Mouse (Mus musculus): ENCODE data around the gene Muc20. TPM values are rescaled to one million over a fixed set of nuclear protein-coding genes. Genes with fewer than 3 reads are reported as not detected.

Gene Muc20
- total RNA-seq (2021) (under 1 TPM; 0.30 to 0.47 TPM), polyA plus RNA-seq (2012; rRNA removed) (0.94 TPM in 1 of 2 replicates, not detected in the other)
- long read RNA-seq, partial matches to known transcripts: 1 of 1 reads
- long read RNA-seq, other reads (novel, unspliced or antisense): 0 of 1 reads

- 71% methylated on average over 3 of the region's 3 CpGs for WGBS
- H3K9ac ChIP-seq (ENCODE audit: low read depth, low read length): no peak within 1 kb of the TSS
- TF ChIP-seq EP300 (IDR thresholded peaks at IDR 0.05; ENCODE audit: insufficient read depth, low read depth, low read length): no peak
Observed at GRCm38 (mm10) chr16:32797426-32797689, at the start of gene Muc20. Muc20 (minus strand) TSS chr16:32797435.

GRCm38 (mm10) chr16:32831501-32831900, 34.3 kb upstream of the Muc20 start:
- no peaks in the 10 kb centered on the region for H3K4me1 ChIP-seq (ENCODE audit: control insufficient read depth, insufficient read depth, low read length)
- intact Hi-C loops (cut with DNase I): no loop called here
- TF ChIP-seq POLR2A (IDR thresholded peaks at IDR 0.05; ENCODE audit: insufficient read depth, low read depth, low read length): no peak
- TF ChIP-seq CTCF (IDR thresholded peaks at IDR 0.05): no peak
- TF ChIP-seq EP300 (IDR thresholded peaks at IDR 0.05; ENCODE audit: insufficient read depth, low read depth, low read length): no peak
- no peak overlapping the region for H3K4me3 ChIP-seq
- H3K27me3 ChIP-seq (ENCODE audit: control insufficient read depth, insufficient read depth, low read length): no peaks in the 10 kb centered on the region
- no peaks in the 10 kb centered on the region for H3K79me2 ChIP-seq (replicated peaks; ENCODE audit: control insufficient read depth, insufficient read depth, low read length)
- WGBS: 85% methylated on average over 4 of the region's 4 CpGs
- no peak overlapping the region for H3K9ac ChIP-seq (ENCODE audit: low read depth, low read length)
- no peaks in the 10 kb centered on the region for H3K36me3 ChIP-seq (ENCODE audit: control insufficient read depth, insufficient read depth, low read length)
- H3K27ac ChIP-seq: no peak overlapping the region
- DNase-seq: no peak

More at GRCm38 (mm10) chr16:32797426-32797689, at the start of gene Muc20:
- Histone ChIP-seq H3K27ac (no peak within 1 kb of the TSS), H3K4me3 (no peak within 1 kb of the TSS), H3K27me3 (ENCODE audit: control insufficient read depth, insufficient read depth, low read length) (no peaks in the 10 kb centered on the region), H3K36me3 (ENCODE audit: control insufficient read depth, insufficient read depth, low read length) (no peaks in the 10 kb centered on the region), H3K79me2 (replicated peaks; ENCODE audit: control insufficient read depth, insufficient read depth, low read length) (no peaks in the 10 kb centered on the region), H3K4me1 (ENCODE audit: control insufficient read depth, insufficient read depth, low read length) (no peaks in the 10 kb centered on the region)
- DNase-seq: no peak
- intact Hi-C loops (cut with DNase I): no loop called here

- Histone ChIP-seq H3K4me3 (no peak overlapping the region), H3K4me1 (ENCODE audit: control insufficient read depth, insufficient read depth, low read length) (no peaks in the 10 kb centered on the region), H3K36me3 (ENCODE audit: control insufficient read depth, insufficient read depth, low read length) (no peaks in the 10 kb centered on the region), H3K9ac (ENCODE audit: low read depth, low read length) (no peak overlapping the region), H3K27ac (no peak overlapping the region), H3K79me2 (replicated peaks; ENCODE audit: control insufficient read depth, insufficient read depth, low read length) (no peaks in the 10 kb centered on the region), H3K27me3 (ENCODE audit: control insufficient read depth, insufficient read depth, low read length) (no peaks in the 10 kb centered on the region)
- 77% methylated on average over 11 of the region's 11 CpGs for WGBS
- no peak for DNase-seq
- TF ChIP-seq POLR2A (IDR thresholded peaks at IDR 0.05; ENCODE audit: insufficient read depth, low read depth, low read length): no peak
- intact Hi-C loops (cut with DNase I): no loop called here
Observed at GRCm38 (mm10) chr16:32829104-32829503, 31.9 kb upstream of the Muc20 start.

- TF ChIP-seq CTCF (IDR thresholded peaks at IDR 0.05) (peak; percentile 54), POLR2A (IDR thresholded peaks at IDR 0.05; ENCODE audit: insufficient read depth, low read depth, low read length) (no peak)
- H3K36me3 ChIP-seq (ENCODE audit: control insufficient read depth, insufficient read depth, low read length): no peaks in the 10 kb centered on the region
- no peaks in the 10 kb centered on the region for H3K79me2 ChIP-seq (replicated peaks; ENCODE audit: control insufficient read depth, insufficient read depth, low read length)
- no peaks in the 10 kb centered on the region for H3K27me3 ChIP-seq (ENCODE audit: control insufficient read depth, insufficient read depth, low read length)
- WGBS: 90% methylated on average over 11 of the region's 11 CpGs
- H3K9ac ChIP-seq (ENCODE audit: low read depth, low read length): no peak overlapping the region
- no peak overlapping the region for H3K27ac ChIP-seq
- no peak overlapping the region for H3K4me3 ChIP-seq
- no peak for DNase-seq
- H3K4me1 ChIP-seq (ENCODE audit: control insufficient read depth, insufficient read depth, low read length): peaks cover 7% of the 10 kb centered on the region
- intact Hi-C loops (cut with DNase I): no loop called here
Observed at GRCm38 (mm10) chr16:32826521-32826920, 29.3 kb upstream of the Muc20 start.

- 68% methylated on average over 12 of the region's 12 CpGs for whole genome bisulfite sequencing
- Histone ChIP-seq H3K79me2 (replicated peaks; ENCODE audit: control insufficient read depth, insufficient read depth, low read length) (no peaks in the 10 kb centered on the region), H3K4me3 (no peak overlapping the region), H3K4me1 (ENCODE audit: control insufficient read depth, insufficient read depth, low read length) (peaks cover 7% of the 10 kb centered on the region), H3K36me3 (ENCODE audit: control insufficient read depth, insufficient read depth, low read length) (no peaks in the 10 kb centered on the region), H3K27me3 (ENCODE audit: control insufficient read depth, insufficient read depth, low read length) (no peaks in the 10 kb centered on the region), H3K9ac (ENCODE audit: low read depth, low read length) (no peak overlapping the region), H3K27ac (no peak overlapping the region)
- TF ChIP-seq EP300 (IDR thresholded peaks at IDR 0.05; ENCODE audit: insufficient read depth, low read depth, low read length) (no peak), POLR2A (IDR thresholded peaks at IDR 0.05; ENCODE audit: insufficient read depth, low read depth, low read length) (no peak), CTCF (IDR thresholded peaks at IDR 0.05) (no peak)
- no peak for DNase-seq
- intact Hi-C loops (cut with DNase I): no loop called here
Observed at GRCm38 (mm10) chr16:32825380-32825779, 28.1 kb upstream of the Muc20 start.

GRCm38 (mm10) chr16:32824061-32824460, 26.8 kb upstream of the Muc20 start:
- TF ChIP-seq POLR2A (IDR thresholded peaks at IDR 0.05; ENCODE audit: insufficient read depth, low read depth, low read length): no peak
- no peaks in the 10 kb centered on the region for H3K27me3 ChIP-seq (ENCODE audit: control insufficient read depth, insufficient read depth, low read length)
- no peak overlapping the region for H3K9ac ChIP-seq (ENCODE audit: low read depth, low read length)
- H3K4me3 ChIP-seq: no peak overlapping the region
- H3K79me2 ChIP-seq (replicated peaks; ENCODE audit: control insufficient read depth, insufficient read depth, low read length): no peaks in the 10 kb centered on the region
- DNase-seq: no peak
- intact Hi-C loops (cut with DNase I): no loop called here
- peaks cover 7% of the 10 kb centered on the region for H3K4me1 ChIP-seq (ENCODE audit: control insufficient read depth, insufficient read depth, low read length)
- H3K27ac ChIP-seq: no peak overlapping the region
- H3K36me3 ChIP-seq (ENCODE audit: control insufficient read depth, insufficient read depth, low read length): no peaks in the 10 kb centered on the region
- 91% methylated on average over 13 of the region's 13 CpGs for WGBS

GRCm38 (mm10) chr16:32823487-32823886, 26.3 kb upstream of the Muc20 start:
- H3K27ac ChIP-seq: no peak overlapping the region
- no peak overlapping the region for H3K4me3 ChIP-seq
- H3K27me3 ChIP-seq (ENCODE audit: control insufficient read depth, insufficient read depth, low read length): no peaks in the 10 kb centered on the region
- WGBS: 95% methylated on average over 8 of the region's 8 CpGs
- intact Hi-C loops (cut with DNase I): no loop called here
- TF ChIP-seq CTCF (IDR thresholded peaks at IDR 0.05) (no peak), POLR2A (IDR thresholded peaks at IDR 0.05; ENCODE audit: insufficient read depth, low read depth, low read length) (no peak), EP300 (IDR thresholded peaks at IDR 0.05; ENCODE audit: insufficient read depth, low read depth, low read length) (no peak)
- H3K36me3 ChIP-seq (ENCODE audit: control insufficient read depth, insufficient read depth, low read length): no peaks in the 10 kb centered on the region
- H3K9ac ChIP-seq (ENCODE audit: low read depth, low read length): no peak overlapping the region
- H3K79me2 ChIP-seq (replicated peaks; ENCODE audit: control insufficient read depth, insufficient read depth, low read length): no peaks in the 10 kb centered on the region
- peaks cover 7% of the 10 kb centered on the region for H3K4me1 ChIP-seq (ENCODE audit: control insufficient read depth, insufficient read depth, low read length)
- DNase-seq: no peak

Data from heart, adult 2 months (tissue).